Mouse (Mus musculus) lung, adult 2 months (tissue): Measurements from ENCODE around the gene Grm5.

Experiments used
- CTCF ChIP-seq: fragments of 200-500 bp; IDR thresholded peaks from 2 replicates; pipeline ENCODE4 v1.5.1; 2011; ENCODE audit warnings: mild to moderate bottlenecking, low read length, control low read depth; ENCODE audit not compliant: insufficient read depth
- POLR2A ChIP-seq: fragments of 200-500 bp; IDR thresholded peaks from 2 replicates; pipeline ENCODE4 v1.6.1; 2011; ENCODE audit warnings: low read depth, mild to moderate bottlenecking, control low read depth, low read length, borderline replicate concordance; ENCODE audit errors: extremely low read depth

DNA sequence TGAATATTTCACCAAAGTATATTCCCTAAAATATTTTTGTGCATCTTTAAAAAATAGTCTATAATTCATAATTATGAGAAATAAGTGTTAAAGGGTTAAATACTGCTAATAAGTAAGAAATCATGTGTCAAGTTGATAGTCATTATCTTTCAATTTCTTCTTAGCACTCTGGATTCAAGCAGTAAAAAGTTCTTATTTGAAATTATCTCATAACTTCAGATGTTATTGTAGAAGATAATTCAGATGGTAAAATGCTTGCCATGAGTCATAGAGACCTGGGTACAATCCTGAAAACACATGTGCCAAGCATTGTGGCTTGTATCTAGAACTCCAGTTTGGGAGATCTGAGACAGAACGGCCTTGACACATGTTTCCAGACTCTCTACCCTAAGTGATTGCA, 254.6 kb downstream of the Grm5 start:
- TF ChIP-seq CTCF: no peak
- TF ChIP-seq POLR2A: no peak
